Mouse (Mus musculus) thymus, postnatal 10 days (tissue): ENCODE results near the gene Srsy.
"Not testable (repeated sequence)": the region's sequence is repeated elsewhere in the genome, so short reads cannot be mapped to it uniquely, and the experiment has no call there.

Experiments used
- DNase-seq, 2 experiments: peaks; one replicate each; pipeline ENCODE4 v3.0.0; 2021; ENCODE audit warnings: low spot score in 2 of 2

Gene Srsy

GRCm38 (mm10) chrY:17937230-17937629 is at the start of gene Srsy:
Gene Srsy, minus strand, starts transcription at chrY:17937330.
- not testable (repeated sequence) for DNase-seq
